Mouse (Mus musculus) yolk sac, embryonic 10.5 days (tissue): ENCODE measurements around the gene Strip1.

Experiments
- DNase-seq: peaks from one replicate; pipeline ENCODE4 v3.0.0-alpha.2; 2017; ENCODE audit warnings: low spot score

The Strip1 gene

GRCm38 (mm10) chr3:107627641-107628040, 3.9 kb downstream of the Strip1 start:
- DNase-seq, result no peak

GRCm38 (mm10) chr3:107626751-107627150, 4.7 kb downstream of the Strip1 start:
- no peak for DNase-seq

GRCm38 (mm10) chr3:107625536-107625935, 6.0 kb downstream of the Strip1 start:
- no peak for DNase-seq

- DNase-seq, result no peak
These were observed 7.1 kb downstream of the Strip1 start for GRCm38 (mm10) chr3:107624424-107624823.

- no peak for DNase-seq
These were observed 9.0 kb downstream of the Strip1 start for GRCm38 (mm10) chr3:107622537-107622936.

- no peak for DNase-seq
These were observed 10.0 kb downstream of the Strip1 start for GRCm38 (mm10) chr3:107621286-107622075.

- no peak for DNase-seq
These were observed 11.6 kb downstream of the Strip1 start for GRCm38 (mm10) chr3:107619911-107620310.

- DNase-seq, result no peak
These were observed 13.7 kb downstream of the Strip1 start for GRCm38 (mm10) chr3:107617800-107618199.

- peak; percentile 42 for DNase-seq
These were observed 18.5 kb downstream of the Strip1 start for GRCm38 (mm10) chr3:107612902-107613525.

GRCm38 (mm10) chr3:107611394-107611793, 20.1 kb downstream of the Strip1 start:
- no peak for DNase-seq

- DNase-seq, result no peak
These were observed 22.1 kb downstream of the Strip1 start for GRCm38 (mm10) chr3:107609376-107609775.

- peak; percentile 38 for DNase-seq
These were observed 22.7 kb downstream of the Strip1 start for GRCm38 (mm10) chr3:107608808-107609207.

- no peak for DNase-seq
These were observed 24.3 kb downstream of the Strip1 start for GRCm38 (mm10) chr3:107607221-107607620.

GRCm38 (mm10) chr3:107605304-107605703, 26.2 kb downstream of the Strip1 start:
- DNase-seq, result no peak

GRCm38 (mm10) chr3:107600127-107600526, 31.4 kb downstream of the Strip1 start:
- DNase-seq, result no peak

GRCm38 (mm10) chr3:107597586-107598389, 33.7 kb downstream of the Strip1 start:
- DNase-seq, result no peak

GRCm38 (mm10) chr3:107597134-107597533, 34.4 kb downstream of the Strip1 start:
- DNase-seq, result no peak

- peak; percentile 40 for DNase-seq
These were observed 34.9 kb downstream of the Strip1 start for GRCm38 (mm10) chr3:107596559-107596958.

GRCm38 (mm10) chr3:107595938-107596461, 35.5 kb downstream of the Strip1 start:
- DNase-seq, result no peak

GRCm38 (mm10) chr3:107595264-107595937, 36.1 kb downstream of the Strip1 start:
- DNase-seq, result no peak

- DNase-seq, result no peak
These were observed 36.7 kb downstream of the Strip1 start, which contains the start of gene Alx3 for GRCm38 (mm10) chr3:107594662-107595263. Alx3 (plus strand) TSS chr3:107595031.
